Mouse (Mus musculus): Measurements from ENCODE around the gene Shroom2. TPM values are rescaled to one million over a fixed set of nuclear protein-coding genes. Genes with fewer than 3 reads are reported as not detected.

Gene Shroom2
- polyA plus RNA-seq, 1 experiment, result 1.1 TPM

GRCm38 (mm10) chrX:152788611-152789010 is 19.3 kb upstream of the Shroom2 start:
- Histone ChIP-seq H3K4me3 (no peak overlapping the region), H3K79me2 (ENCODE audit: control insufficient read depth, insufficient read depth) (no peaks in the 10 kb centered on the region), H3K27me3 (ENCODE audit: control insufficient read depth, insufficient read depth, insufficient read length) (no peaks in the 10 kb centered on the region), H3K4me2 (ENCODE audit: low read depth) (no peak overlapping the region), H3ac (ENCODE audit: control insufficient read depth, insufficient read length) (no peak overlapping the region), H3K36me3 (ENCODE audit: control insufficient read depth, insufficient read depth) (no peaks in the 10 kb centered on the region)
- no peak for TF ChIP-seq USF1 (IDR thresholded peaks at IDR 0.05; ENCODE audit: low read depth)
- TF ChIP-seq POLR2A (IDR thresholded peaks at IDR 0.05; ENCODE audit: insufficient read length, low read depth), result no peak
- TF ChIP-seq MYOD1 (IDR thresholded peaks at IDR 0.05; ENCODE audit: control insufficient read depth in 1 of 3, insufficient read length in 2 of 3, low read depth in 2 of 3), result no peak
- no peak for TF ChIP-seq SRF (IDR thresholded peaks at IDR 0.05; ENCODE audit: control insufficient read depth, insufficient read length, low read depth)
- no peak for TF ChIP-seq CEBPB (IDR thresholded peaks at IDR 0.05; ENCODE audit: insufficient read depth, poor library complexity, severe bottlenecking)
- TF ChIP-seq MAX (IDR thresholded peaks at IDR 0.05; ENCODE audit: low read depth), result no peak
- no peak for TF ChIP-seq TCF12 (IDR thresholded peaks at IDR 0.05; ENCODE audit: insufficient read depth, poor library complexity, severe bottlenecking)
- no peak for TF ChIP-seq E2F4 (IDR thresholded peaks at IDR 0.05; ENCODE audit: insufficient read depth)
- TF ChIP-seq TCF3 (IDR thresholded peaks at IDR 0.05; ENCODE audit: insufficient read length, low read depth), result no peak
- no peak for TF ChIP-seq MYOG (IDR thresholded peaks at IDR 0.05; ENCODE audit: control insufficient read depth in 1 of 3, insufficient read depth in 1 of 3, insufficient read length in 2 of 3, low read depth in 2 of 3)
- TF ChIP-seq REST (IDR thresholded peaks at IDR 0.05; ENCODE audit: insufficient read depth, insufficient read length), result no peak
- TF ChIP-seq POLR2AphosphoS2 (IDR thresholded peaks at IDR 0.05; ENCODE audit: insufficient read length, low read depth), result no peak

- TF ChIP-seq POLR2A (IDR thresholded peaks at IDR 0.05; ENCODE audit: insufficient read length, low read depth) (no peak), POLR2AphosphoS2 (IDR thresholded peaks at IDR 0.05; ENCODE audit: insufficient read length, low read depth) (no peak), MYOG (IDR thresholded peaks at IDR 0.05; ENCODE audit: control insufficient read depth in 1 of 3, insufficient read depth in 1 of 3, insufficient read length in 2 of 3, low read depth in 2 of 3) (no peak), TCF12 (IDR thresholded peaks at IDR 0.05; ENCODE audit: insufficient read depth, poor library complexity, severe bottlenecking) (no peak), SRF (IDR thresholded peaks at IDR 0.05; ENCODE audit: control insufficient read depth, insufficient read length, low read depth) (no peak), MAX (IDR thresholded peaks at IDR 0.05; ENCODE audit: low read depth) (no peak), CEBPB (IDR thresholded peaks at IDR 0.05; ENCODE audit: insufficient read depth, poor library complexity, severe bottlenecking) (no peak), MYOD1 (IDR thresholded peaks at IDR 0.05; ENCODE audit: control insufficient read depth in 1 of 3, insufficient read length in 2 of 3, low read depth in 2 of 3) (no peak), TCF3 (IDR thresholded peaks at IDR 0.05; ENCODE audit: insufficient read length, low read depth) (no peak), REST (IDR thresholded peaks at IDR 0.05; ENCODE audit: insufficient read depth, insufficient read length) (no peak), USF1 (IDR thresholded peaks at IDR 0.05; ENCODE audit: low read depth) (no peak), E2F4 (IDR thresholded peaks at IDR 0.05; ENCODE audit: insufficient read depth) (no peak)
- no peaks in the 10 kb centered on the region for H3K79me2 ChIP-seq (ENCODE audit: control insufficient read depth, insufficient read depth)
- no peak overlapping the region for H3ac ChIP-seq (ENCODE audit: control insufficient read depth, insufficient read length)
- no peak overlapping the region for H3K4me3 ChIP-seq
- H3K36me3 ChIP-seq (ENCODE audit: control insufficient read depth, insufficient read depth), result no peaks in the 10 kb centered on the region
- no peak overlapping the region for H3K4me2 ChIP-seq (ENCODE audit: low read depth)
- H3K27me3 ChIP-seq (ENCODE audit: control insufficient read depth, insufficient read depth, insufficient read length), result no peaks in the 10 kb centered on the region
These were observed 18.9 kb upstream of the Shroom2 start for GRCm38 (mm10) chrX:152788129-152788528.

- H3K4me2 ChIP-seq (ENCODE audit: low read depth), result no peak within 1 kb of the TSS
- no peak for TF ChIP-seq TCF3 (IDR thresholded peaks at IDR 0.05; ENCODE audit: insufficient read length, low read depth)
- TF ChIP-seq MAX (IDR thresholded peaks at IDR 0.05; ENCODE audit: low read depth), result no peak
- H3K27me3 ChIP-seq (ENCODE audit: control insufficient read depth, insufficient read depth, insufficient read length), result no peaks in the 10 kb centered on the region
- no peak within 1 kb of the TSS for H3K4me3 ChIP-seq
- H3K36me3 ChIP-seq (ENCODE audit: control insufficient read depth, insufficient read depth), result no peaks in the 10 kb centered on the region
- H3ac ChIP-seq (ENCODE audit: control insufficient read depth, insufficient read length), result no peak within 1 kb of the TSS
- no peaks in the 10 kb centered on the region for H3K79me2 ChIP-seq (ENCODE audit: control insufficient read depth, insufficient read depth)
These were observed 12.6 kb upstream of the Shroom2 start, which contains the start of gene Gpr143 for GRCm38 (mm10) chrX:152781720-152782403. TSS of gene Gpr143 (plus strand) at chrX:152781921.

- H3K4me2 ChIP-seq (ENCODE audit: low read depth), result no peak overlapping the region
These were observed 414 bp upstream of the Shroom2 start for GRCm38 (mm10) chrX:152769600-152770157.

GRCm38 (mm10) chrX:152764171-152764570 is 5.1 kb downstream of the Shroom2 start:
- no peaks in the 10 kb centered on the region for H3K36me3 ChIP-seq (ENCODE audit: control insufficient read depth, insufficient read depth)
- no peak overlapping the region for H3K4me2 ChIP-seq (ENCODE audit: low read depth)
- H3K79me2 ChIP-seq (ENCODE audit: control insufficient read depth, insufficient read depth), result no peaks in the 10 kb centered on the region
- H3K27me3 ChIP-seq (ENCODE audit: control insufficient read depth, insufficient read depth, insufficient read length), result no peaks in the 10 kb centered on the region
- H3ac ChIP-seq (ENCODE audit: control insufficient read depth, insufficient read length), result no peak overlapping the region
- no peak overlapping the region for H3K4me3 ChIP-seq
- no peak for TF ChIP-seq MYOD1 (IDR thresholded peaks at IDR 0.05; ENCODE audit: control insufficient read depth in 1 of 3, insufficient read length in 2 of 3, low read depth in 2 of 3)
- TF ChIP-seq TCF12 (IDR thresholded peaks at IDR 0.05; ENCODE audit: insufficient read depth, poor library complexity, severe bottlenecking), result no peak
- TF ChIP-seq SRF (IDR thresholded peaks at IDR 0.05; ENCODE audit: control insufficient read depth, insufficient read length, low read depth), result no peak
- no peak for TF ChIP-seq USF1 (IDR thresholded peaks at IDR 0.05; ENCODE audit: low read depth)

More at GRCm38 (mm10) chrX:152769600-152770157, 414 bp upstream of the Shroom2 start:
- Histone ChIP-seq H3K27me3 (ENCODE audit: control insufficient read depth, insufficient read depth, insufficient read length) (no peaks in the 10 kb centered on the region), H3K4me3 (no peak overlapping the region), H3K36me3 (ENCODE audit: control insufficient read depth, insufficient read depth) (no peaks in the 10 kb centered on the region), H3K79me2 (ENCODE audit: control insufficient read depth, insufficient read depth) (no peaks in the 10 kb centered on the region), H3ac (ENCODE audit: control insufficient read depth, insufficient read length) (no peak overlapping the region)
- TF ChIP-seq POLR2A (IDR thresholded peaks at IDR 0.05; ENCODE audit: insufficient read length, low read depth), result no peak
- no peak for TF ChIP-seq MAX (IDR thresholded peaks at IDR 0.05; ENCODE audit: low read depth)
- TF ChIP-seq E2F4 (IDR thresholded peaks at IDR 0.05; ENCODE audit: insufficient read depth), result no peak
- no peak for TF ChIP-seq MYOG (IDR thresholded peaks at IDR 0.05; ENCODE audit: control insufficient read depth in 1 of 3, insufficient read depth in 1 of 3, insufficient read length in 2 of 3, low read depth in 2 of 3)
- no peak for TF ChIP-seq MYOD1 (IDR thresholded peaks at IDR 0.05; ENCODE audit: control insufficient read depth in 1 of 3, insufficient read length in 2 of 3, low read depth in 2 of 3)
- no peak for TF ChIP-seq SRF (IDR thresholded peaks at IDR 0.05; ENCODE audit: control insufficient read depth, insufficient read length, low read depth)

Measured in myocyte (in vitro differentiated cells).